Mouse (Mus musculus) embryonic stem cell, embryonic (primary cell): ENCODE measurements at regions not wholly inside any gene's neighbourhood (a gene's known extent, or its start where the extent isn't known, plus 50 kb on each side); places are given as distances from the start of the nearest gene placed in this dataset.

Experiments
- CTCF ChIA-PET, 4 experiments: fragments of 300-600 bp in 2 of 4; fragments of 350-600 bp in 2 of 4; sonication (Branson Sonifier 250); formaldehyde crosslinking; loops; one replicate each; lab custom pipeline; 2022; ENCODE audit warnings: inconsistent platforms in 2 of 4; lab: Charles Lee
- POLR2A ChIA-PET, 4 experiments: fragments of 300-600 bp in 2 of 4; fragments of 350-600 bp in 2 of 4; sonication (Branson Sonifier 250); formaldehyde crosslinking; loops; one replicate each; lab custom pipeline; 2022; ENCODE audit warnings: antibody characterized with exemption in 4 of 4, inconsistent platforms in 1 of 4; lab: Charles Lee

GRCm38 (mm10) chr7:136216734-136217133, 500.6 kb upstream of the Mki67 start:
- ChIA-PET POLR2A (no interaction called here), CTCF (no interaction called here)

DNA sequence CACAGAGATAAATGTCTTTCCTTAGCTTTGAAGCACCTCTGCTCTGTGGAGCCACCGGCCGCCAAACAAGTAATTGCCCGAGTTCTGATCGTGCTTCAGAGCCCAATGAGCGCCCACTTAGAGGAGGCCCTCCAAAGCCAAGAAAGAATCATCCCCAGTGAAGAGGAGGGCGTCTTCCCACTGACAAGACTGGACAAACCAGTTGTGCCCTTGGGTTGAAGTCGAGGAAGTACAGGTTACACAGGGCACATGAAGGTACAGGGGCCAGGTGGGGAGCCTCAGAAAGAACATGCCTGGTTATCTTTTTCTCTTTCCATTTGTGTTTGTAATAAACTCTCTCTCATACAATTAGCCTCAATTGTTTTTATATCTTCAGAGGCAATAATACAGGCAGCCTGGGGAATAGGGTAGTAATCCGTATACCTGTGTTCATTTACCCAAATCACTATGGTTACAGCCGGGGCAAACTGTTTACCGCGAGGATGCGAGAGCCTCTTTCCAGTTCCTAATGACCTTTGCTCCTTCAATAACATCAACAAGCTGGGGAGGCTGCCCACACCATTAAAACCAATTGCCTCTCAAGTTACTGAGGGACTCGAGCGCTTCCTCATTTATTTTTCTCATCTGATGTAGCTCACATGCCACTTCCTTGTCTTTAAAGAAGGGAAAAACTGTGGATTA, 503.5 kb upstream of the Mki67 start:
- ChIA-PET POLR2A (interaction anchor here in 2 of 4 experiments (0.6 to 1.4 kb wide), 2 partner anchors 10 to 1211 kb away, joined by 3 to 4 read pairs; no protein-coding TSS in a partner anchor), CTCF (interaction anchor here in 1 of 4 experiments (0.6 kb wide), 1 partner anchor 10 kb away, joined by 3 read pairs; no protein-coding TSS in a partner anchor)

DNA sequence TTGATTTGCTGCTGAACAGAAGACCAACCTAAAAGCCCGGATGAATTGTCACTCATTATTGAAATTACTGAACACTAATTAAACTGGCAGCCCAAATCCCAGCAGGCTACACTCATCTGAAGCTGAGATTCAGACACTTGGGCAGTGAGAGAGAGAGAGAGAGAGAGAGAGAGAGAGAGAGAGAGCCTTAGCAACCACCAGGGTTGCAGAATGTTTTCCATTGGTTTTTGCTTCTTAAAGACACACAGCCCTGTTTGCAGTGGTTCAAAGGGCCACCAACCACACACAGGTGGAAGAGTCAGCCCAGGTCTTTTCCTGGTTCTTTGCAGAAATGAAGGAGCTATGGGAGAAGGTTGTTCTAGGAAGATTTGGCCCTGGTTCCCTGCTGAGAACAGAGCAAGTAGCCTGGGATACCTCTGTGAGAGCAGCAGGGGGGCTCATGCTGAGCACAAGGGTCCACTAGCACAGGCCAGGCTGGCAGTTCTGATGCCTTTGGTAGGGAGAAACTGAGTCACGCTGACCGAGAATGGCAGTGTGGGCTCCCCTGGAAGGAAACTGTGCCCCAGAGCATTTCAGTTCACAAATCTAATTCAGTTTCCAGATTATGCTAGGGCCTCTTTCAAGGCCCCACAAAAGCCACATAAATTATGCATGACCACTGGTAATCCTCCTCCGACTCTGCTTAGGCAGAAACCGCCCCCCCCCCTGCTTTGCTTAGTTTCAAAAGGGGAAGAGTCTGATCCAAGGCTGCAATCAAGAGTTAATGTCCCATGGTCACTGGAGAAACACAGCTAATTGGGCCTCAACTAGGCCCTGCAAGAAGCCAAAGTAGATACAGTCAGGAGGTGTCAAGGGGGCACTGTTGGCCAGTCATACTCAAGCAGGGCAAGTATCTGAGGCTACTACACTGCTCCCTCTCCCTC, 504.3 kb upstream of the Mki67 start:
- ChIA-PET POLR2A (no interaction called here), CTCF (interaction anchor here in 1 of 4 experiments (0.7 kb wide), 1 partner anchor 12 kb away, joined by 6 read pairs; no protein-coding TSS in a partner anchor)

GRCm38 (mm10) chr7:136221620-136222019, 505.5 kb upstream of the Mki67 start:
- POLR2A ChIA-PET, result no interaction called here
- CTCF ChIA-PET, result no interaction called here

DNA sequence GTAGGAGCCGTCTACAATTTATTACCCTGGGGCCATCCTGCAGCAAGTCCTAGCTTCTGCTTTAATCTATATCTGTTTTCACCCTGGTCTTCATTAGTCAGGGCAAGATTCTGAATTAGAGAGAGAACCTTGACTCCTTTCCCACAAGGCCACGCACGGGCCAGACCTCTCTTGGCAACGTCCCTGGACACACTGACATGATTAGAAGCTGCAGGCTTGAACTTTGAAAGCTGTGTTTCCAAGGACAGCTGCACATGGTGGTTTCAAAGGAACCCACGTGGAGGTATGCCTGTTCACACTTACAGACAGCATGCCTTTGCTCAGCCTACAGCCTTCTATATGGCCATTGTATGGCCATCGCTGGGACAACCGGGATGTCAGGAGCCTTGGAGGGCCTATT, 509.9 kb upstream of the Mki67 start:
- ChIA-PET POLR2A (interaction anchor here in 1 of 4 experiments (0.6 kb wide), 1 partner anchor 47 kb away, joined by 3 read pairs; no protein-coding TSS in a partner anchor), CTCF (no interaction called here)

- POLR2A ChIA-PET, result no interaction called here
- CTCF ChIA-PET, result no interaction called here
These were observed 512.2 kb upstream of the Mki67 start for GRCm38 (mm10) chr7:136228331-136228730.

GRCm38 (mm10) chr7:136229592-136229991, 513.4 kb upstream of the Mki67 start:
- ChIA-PET POLR2A (no interaction called here), CTCF (interaction anchor here in 1 of 4 experiments (0.6 kb wide), 1 partner anchor 10 kb away, joined by 3 read pairs; no protein-coding TSS in a partner anchor)

DNA sequence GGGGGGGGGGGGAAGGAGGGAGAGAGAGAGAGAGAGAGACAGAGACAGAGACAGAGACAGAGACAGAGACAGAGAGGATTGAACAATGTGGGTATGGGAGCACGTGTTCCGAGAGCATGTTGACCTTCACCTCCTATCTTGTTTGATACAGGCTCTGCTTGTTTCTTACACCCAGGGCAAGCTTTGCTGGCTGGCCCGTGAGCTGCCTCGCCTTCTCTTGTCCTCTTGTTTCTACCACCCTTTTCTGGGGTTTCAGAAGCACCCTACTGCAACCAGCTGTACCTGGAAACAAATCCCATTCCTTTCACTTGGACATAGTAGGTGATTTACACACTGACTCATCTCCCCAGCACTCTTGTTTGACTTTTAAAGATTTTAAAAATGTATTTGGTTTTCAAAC, 516.0 kb upstream of the Mki67 start:
- CTCF ChIA-PET, result interaction anchor here in 1 of 4 experiments (0.7 kb wide), 1 partner anchor 120 kb away, joined by 4 read pairs; no protein-coding TSS in a partner anchor
- POLR2A ChIA-PET, result no interaction called here

DNA sequence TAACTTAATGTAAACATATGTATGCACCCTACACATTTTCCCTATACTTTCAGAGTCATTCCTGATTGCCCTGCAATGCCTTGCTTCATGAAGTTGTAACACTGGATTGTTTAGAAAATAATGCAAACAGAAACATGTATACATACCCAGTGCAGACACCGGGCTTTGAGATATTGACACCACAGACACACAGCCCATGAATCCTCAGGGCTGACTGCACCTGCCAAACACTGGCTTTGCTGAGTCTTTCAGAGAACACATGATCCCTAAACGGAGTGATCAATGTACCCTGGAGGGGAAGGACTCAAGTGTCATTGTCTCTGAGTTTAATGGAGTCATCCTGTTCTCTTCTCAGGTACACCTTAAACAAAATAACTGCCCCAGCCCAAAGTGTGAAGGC, 519.4 kb upstream of the Mki67 start:
- CTCF ChIA-PET, result interaction anchor here in 2 of 4 experiments (0.7 to 0.8 kb wide), 2 partner anchors 624 to 820 kb away, joined by 3 to 6 read pairs; no protein-coding TSS in a partner anchor
- POLR2A ChIA-PET, result interaction anchor here in 1 of 4 experiments (0.7 kb wide), 1 partner anchor 579 kb away, joined by 3 read pairs; no protein-coding TSS in a partner anchor

GRCm38 (mm10) chr7:136236391-136236790, 520.2 kb upstream of the Mki67 start:
- ChIA-PET CTCF (interaction anchor here in 2 of 4 experiments (0.7 to 0.8 kb wide), 2 partner anchors 623 to 819 kb away, joined by 3 to 6 read pairs; no protein-coding TSS in a partner anchor), POLR2A (interaction anchor here in 2 of 4 experiments (0.7 to 0.8 kb wide), 4 partner anchors 13 to 830 kb away, joined by 3 to 4 read pairs (median 3); no protein-coding TSS in a partner anchor)

DNA sequence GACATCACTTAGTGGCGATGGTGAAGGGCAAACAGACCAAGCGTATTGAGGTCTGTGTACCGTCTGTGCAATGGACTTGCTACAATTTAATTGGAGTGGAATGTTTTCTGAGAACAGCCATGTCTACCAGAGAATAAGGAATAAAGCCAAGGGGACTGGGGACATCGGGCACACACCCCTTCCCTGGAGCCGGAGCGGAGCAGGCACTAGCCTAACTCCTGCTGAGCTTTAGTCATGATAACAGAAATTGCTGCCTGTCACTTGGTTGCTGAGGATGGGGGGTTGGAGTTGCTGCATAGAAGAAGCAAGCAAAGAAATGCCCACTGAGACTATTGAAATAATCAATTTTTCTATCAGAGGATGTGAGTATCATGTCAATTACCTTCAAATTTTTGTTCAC, 549.5 kb upstream of the Mki67 start:
- ChIA-PET POLR2A (interaction anchor here in 1 of 4 experiments (0.6 kb wide), 1 partner anchor 595 kb away, joined by 3 read pairs; no protein-coding TSS in a partner anchor), CTCF (interaction anchor here in 1 of 4 experiments (1.5 kb wide), 1 partner anchor 14 kb away, joined by 3 read pairs; no protein-coding TSS in a partner anchor)

DNA sequence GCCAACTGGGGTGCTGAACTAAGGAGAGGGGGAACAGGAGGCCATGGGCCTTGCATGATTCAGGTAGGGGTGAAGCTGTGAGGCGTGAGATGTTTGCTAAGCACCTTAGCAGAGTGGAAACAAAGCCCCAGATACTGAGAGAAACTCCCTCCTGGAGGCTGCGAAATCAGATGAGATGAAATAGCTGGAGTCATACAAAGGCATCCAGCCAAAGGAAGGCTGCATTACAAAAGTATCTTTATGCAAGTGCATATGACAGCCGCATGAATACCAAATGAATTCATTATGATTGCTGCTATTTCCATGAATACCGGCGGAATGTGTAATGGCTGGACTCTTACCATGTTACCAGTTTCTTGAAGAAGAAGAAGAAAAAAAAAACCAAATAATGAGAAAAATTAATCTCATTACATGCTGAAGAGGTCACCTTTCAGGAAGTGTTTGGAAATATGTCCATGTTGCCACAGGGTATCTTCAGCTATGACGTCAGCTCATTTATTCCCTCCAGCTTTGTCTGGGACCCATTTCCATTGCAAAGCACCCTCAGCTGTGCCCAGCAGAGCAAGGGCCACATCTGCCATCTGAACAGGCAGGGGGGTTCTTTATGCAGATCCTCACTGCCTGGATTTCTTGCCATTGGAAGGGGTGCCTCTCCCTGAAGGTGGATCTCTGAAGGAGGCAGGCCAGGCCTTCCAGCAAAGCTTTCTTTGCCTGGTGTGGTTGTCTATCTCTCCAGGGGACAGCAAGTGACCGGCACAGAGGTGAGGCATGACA, 551.7 kb upstream of the Mki67 start:
- CTCF ChIA-PET, result interaction anchor here in 1 of 4 experiments (0.7 kb wide), 1 partner anchor 482 kb away, joined by 5 read pairs; no protein-coding TSS in a partner anchor

GRCm38 (mm10) chr7:136275651-136276050, 559.5 kb upstream of the Mki67 start:
- POLR2A ChIA-PET, result no interaction called here
- CTCF ChIA-PET, result interaction anchor here in 1 of 4 experiments (0.6 kb wide), 1 partner anchor 696 kb away, joined by 4 read pairs; no protein-coding TSS in a partner anchor

More for the DNA sequence above, 551.7 kb upstream of the Mki67 start:
- POLR2A ChIA-PET, result interaction anchor here in 3 of 4 experiments (0.6 to 1.1 kb wide), 6 partner anchors 9 to 243 kb away, joined by 3 to 9 read pairs (median 5); no protein-coding TSS in a partner anchor

DNA sequence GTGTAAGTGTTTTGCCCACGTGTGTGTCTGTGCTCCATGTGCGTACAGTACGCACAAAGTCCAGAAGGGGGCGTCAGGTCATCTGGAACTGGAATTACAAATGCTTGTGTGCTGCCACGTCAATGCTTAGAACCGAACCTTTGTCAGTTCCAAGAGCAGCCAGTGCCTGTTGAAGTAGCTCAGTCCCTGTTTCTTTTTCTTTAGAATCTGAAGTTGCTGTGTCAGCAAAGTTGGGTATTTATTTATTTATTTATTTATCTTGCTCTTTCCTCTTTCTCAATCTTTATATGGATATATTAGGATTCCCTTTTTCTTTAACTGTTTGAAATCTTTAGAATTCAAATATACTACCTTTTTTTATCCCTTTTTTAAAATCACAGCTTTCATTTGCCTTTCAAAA, 567.6 kb upstream of the Mki67 start:
- POLR2A ChIA-PET, result no interaction called here

DNA sequence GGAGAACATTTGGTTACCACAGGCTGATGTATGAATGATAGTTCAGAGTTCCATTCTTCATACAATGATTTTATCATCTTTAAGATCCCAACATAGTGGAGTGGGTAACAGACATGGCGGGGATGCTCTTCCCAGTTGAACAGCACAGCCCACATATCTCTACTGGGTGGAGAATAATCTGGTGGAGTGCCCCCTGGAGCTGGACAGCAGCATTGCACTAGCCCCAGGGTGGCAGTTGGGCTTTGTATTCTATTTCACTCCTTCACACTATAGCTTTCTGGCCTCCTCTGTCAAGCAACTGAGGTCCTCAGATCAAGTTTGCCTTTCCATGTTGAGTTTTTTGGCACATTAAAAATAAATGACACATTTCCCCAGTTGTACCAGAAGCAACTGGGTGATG, 569.4 kb upstream of the Mki67 start:
- POLR2A ChIA-PET, result no interaction called here
- CTCF ChIA-PET, result interaction anchor here in 2 of 4 experiments (0.6 to 1.5 kb wide), 3 partner anchors 9 to 494 kb away, joined by 3 to 6 read pairs (median 4); no protein-coding TSS in a partner anchor

More for the DNA sequence above, 567.6 kb upstream of the Mki67 start:
- CTCF ChIA-PET, result no interaction called here

DNA sequence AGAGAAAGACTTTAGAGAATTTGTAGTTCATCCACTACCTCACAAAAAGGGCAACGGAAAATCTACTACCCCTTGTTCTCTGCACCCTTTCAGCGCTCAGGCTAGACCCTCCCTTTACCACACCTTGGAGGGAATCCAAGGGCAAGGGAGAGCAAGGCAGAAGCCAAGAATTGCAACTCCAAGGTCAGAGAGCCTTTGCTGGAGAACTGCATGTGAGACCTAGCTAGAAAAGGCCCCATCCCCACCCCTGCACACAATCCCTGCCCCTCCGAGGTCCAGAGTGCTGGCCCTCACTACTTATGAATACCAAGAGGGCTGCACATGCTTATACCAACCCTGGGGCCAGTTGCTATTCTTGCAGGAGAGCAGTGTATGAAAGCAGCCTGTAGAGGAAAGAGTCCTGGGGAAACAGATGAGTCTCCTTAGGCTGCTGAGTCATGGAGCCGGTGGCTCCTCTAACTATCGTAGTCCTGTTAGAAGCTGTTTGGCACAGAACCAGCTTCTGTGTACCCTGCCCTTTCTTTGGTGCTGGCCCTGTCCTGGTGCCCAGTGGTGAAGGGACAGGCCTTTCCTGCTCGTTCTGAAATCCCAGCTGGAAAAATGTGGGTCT, 577.5 kb upstream of the Mki67 start:
- ChIA-PET CTCF (interaction anchor here in 3 of 4 experiments (0.6 to 1.7 kb wide), 16 partner anchors 8 to 457 kb away, joined by 3 to 8 read pairs (median 4); no protein-coding TSS in a partner anchor), POLR2A (interaction anchor here in 1 of 4 experiments (1.1 kb wide), 1 partner anchor 298 kb away, joined by 3 read pairs; no protein-coding TSS in a partner anchor)

DNA sequence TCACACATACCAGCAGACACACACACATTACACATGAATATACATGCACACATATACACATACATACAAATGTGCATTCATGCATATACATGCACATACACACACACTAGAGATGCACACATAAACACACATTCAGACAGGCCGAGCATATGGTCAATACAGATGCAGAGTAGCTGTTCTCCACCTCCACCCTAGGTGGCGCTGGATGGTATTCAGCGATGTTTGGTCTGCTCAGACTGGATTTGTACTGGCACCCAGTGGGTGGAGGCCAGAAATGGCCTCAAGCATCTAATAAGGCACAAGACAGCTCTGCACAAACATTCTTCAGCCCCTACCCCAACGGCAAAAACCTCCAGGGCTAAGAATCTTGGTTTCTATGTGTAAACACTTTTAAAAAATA, 578.3 kb upstream of the Mki67 start:
- ChIA-PET CTCF (interaction anchor here in 3 of 4 experiments (0.6 to 1.7 kb wide), 21 partner anchors 9 to 457 kb away, joined by 3 to 8 read pairs (median 3); no protein-coding TSS in a partner anchor), POLR2A (interaction anchor here in 1 of 4 experiments (1.1 kb wide), 1 partner anchor 299 kb away, joined by 3 read pairs; no protein-coding TSS in a partner anchor)
